Mouse (Mus musculus): Measurements from ENCODE around the gene Olfr1333. TPM values are rescaled to one million over a fixed set of nuclear protein-coding genes. Genes with fewer than 3 reads are reported as not detected.

Olfr1333 gene
- total RNA-seq (2023): not detected

GRCm38 (mm10) chr4:118836179-118836578 is at the start of gene Olfr1333:
Gene Olfr1333, minus strand, starts transcription at chr4:118836279.

DNA sequence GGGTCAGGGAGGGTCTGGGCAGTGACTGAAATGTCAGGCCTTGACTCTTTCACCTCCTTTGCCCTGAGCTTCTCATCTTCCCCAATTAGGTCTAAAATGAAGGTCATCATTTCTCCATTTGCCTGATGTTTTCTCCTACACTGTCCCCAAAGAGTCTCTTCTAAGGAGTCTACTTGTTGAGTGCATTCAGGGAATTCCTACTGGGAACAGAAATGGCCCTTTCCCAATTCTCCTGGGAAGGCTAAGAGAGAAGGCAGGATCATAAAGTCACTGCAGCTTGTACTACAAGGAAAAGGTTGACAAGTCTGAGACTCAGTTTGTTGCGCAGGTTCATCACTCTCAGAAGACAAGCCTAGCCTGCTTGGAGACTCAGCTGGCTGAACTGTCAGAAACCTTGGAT is 28.3 kb upstream of the Olfr1333 start, which contains the start of gene Olfr1331:
Gene Olfr1331, plus strand, starts transcription at position 301 of the 400 bp plus-strand sequence.

DNA sequence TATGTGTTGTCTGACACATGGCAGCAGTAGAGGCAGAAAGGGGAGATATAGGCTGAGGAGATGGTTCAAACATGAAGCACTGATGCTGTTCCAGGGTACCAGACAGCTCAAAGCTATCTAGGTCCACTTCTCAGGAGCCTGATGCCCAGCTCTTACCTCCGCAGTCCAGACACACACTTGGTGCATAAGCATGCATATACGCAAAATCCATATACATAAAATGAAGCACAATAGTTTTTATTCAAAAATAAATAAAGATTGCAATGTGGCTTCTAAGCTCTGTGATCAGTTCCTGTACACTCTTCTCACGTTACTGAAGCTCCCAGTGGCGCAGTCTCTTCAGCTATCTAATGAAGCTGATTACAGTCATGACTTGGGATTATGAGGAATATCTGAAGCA is 26.2 kb downstream of the Olfr1333 start, which contains the start of gene Olfr1335:
Gene Olfr1335, minus strand, starts transcription at position 101 of the 400 bp plus-strand sequence.

GRCm38 (mm10) chr4:118782486-118782885 is 53.6 kb downstream of the Olfr1333 start, which contains the start of gene Olfr1337:
Gene Olfr1337, minus strand, starts transcription at chr4:118782586.

Other genes with a start within 250 kb of the Olfr1333 start
- not detected for gene Cfap57, start 215.5 kb downstream of the Olfr1333 start, total RNA-seq (2023)
- gene Ebna1bp2, start 215.5 kb downstream of the Olfr1333 start, total RNA-seq (2023): 10 to 100 TPM; 62.6 to 70.9 TPM
- gene Olfr62, start 177.3 kb downstream of the Olfr1333 start, total RNA-seq (2023): not detected
- gene Olfr1342, start 143.5 kb downstream of the Olfr1333 start, total RNA-seq (2023): not detected
- not detected for gene Olfr1341, start 132.8 kb downstream of the Olfr1333 start, total RNA-seq (2023)
- gene Olfr1340, start 116.1 kb downstream of the Olfr1333 start, total RNA-seq (2023): not detected
- not detected for gene Olfr1339, start 104.1 kb downstream of the Olfr1333 start, total RNA-seq (2023)
- gene Olfr1338, start 77.5 kb downstream of the Olfr1333 start, total RNA-seq (2023): not detected
- not detected for gene Olfr1337, start 53.7 kb downstream of the Olfr1333 start, total RNA-seq (2023)
- gene Olfr1335, start 26.3 kb downstream of the Olfr1333 start, total RNA-seq (2023): not detected
- not detected for gene Olfr1331, start 28.4 kb upstream of the Olfr1333 start, total RNA-seq (2023)
- not detected for gene Olfr1330, start 52.3 kb upstream of the Olfr1333 start, total RNA-seq (2023)
- gene Olfr1329, start 81.2 kb upstream of the Olfr1333 start, total RNA-seq (2023): not detected
- not detected for gene Olfr1328, start 102.3 kb upstream of the Olfr1333 start, total RNA-seq (2023)
- not detected for gene Lao1, start 125.3 kb upstream of the Olfr1333 start, total RNA-seq (2023)

All from B cell, adult 67 days (primary cell).